Mouse (Mus musculus): Measurements from ENCODE around the gene Gatb. TPM values are rescaled to one million over a fixed set of nuclear protein-coding genes. Genes with fewer than 3 reads are reported as not detected.

Gatb gene
- polyA plus RNA-seq, 1 experiment from 2014 or later, result 23.2 TPM

- no peaks in the 10 kb centered on the region for H3K27me3 ChIP-seq (ENCODE audit: control insufficient read depth, insufficient read depth, low read depth, low read length)
- H3K9ac ChIP-seq (ENCODE audit: low read depth, low read length), result no peak overlapping the region
- H3K4me3 ChIP-seq (ENCODE audit: low read depth, low read length), result no peak overlapping the region
- no peaks in the 10 kb centered on the region for H3K4me1 ChIP-seq (ENCODE audit: control insufficient read depth, insufficient read depth, low read length)
- no peak overlapping the region for H3K27ac ChIP-seq (ENCODE audit: low read length)
- H3K4me2 ChIP-seq (ENCODE audit: low read length), result no peak overlapping the region
- 91% methylated on average over 7 of the region's 7 CpGs for WGBS
- no peak for ATAC-seq
- H3K9me3 ChIP-seq (replicated peaks; ENCODE audit: control insufficient read depth, low read length, poor library complexity, severe bottlenecking), result no peaks in the 10 kb centered on the region
- H3K36me3 ChIP-seq (ENCODE audit: control insufficient read depth, insufficient read depth, low read length), result no peaks in the 10 kb centered on the region
These were observed 85.8 kb downstream of the Gatb start for GRCm38 (mm10) chr3:85659681-85660080.

GRCm38 (mm10) chr3:85661926-85662813, 88.3 kb downstream of the Gatb start:
- Histone ChIP-seq H3K9me3 (replicated peaks; ENCODE audit: control insufficient read depth, low read length, poor library complexity, severe bottlenecking) (no peaks in the 10 kb centered on the region), H3K4me2 (ENCODE audit: low read length) (no peak overlapping the region), H3K9ac (ENCODE audit: low read depth, low read length) (no peak overlapping the region), H3K4me1 (ENCODE audit: control insufficient read depth, insufficient read depth, low read length) (no peaks in the 10 kb centered on the region), H3K27ac (ENCODE audit: low read length) (no peak overlapping the region), H3K36me3 (ENCODE audit: control insufficient read depth, insufficient read depth, low read length) (no peaks in the 10 kb centered on the region), H3K27me3 (ENCODE audit: control insufficient read depth, insufficient read depth, low read depth, low read length) (no peaks in the 10 kb centered on the region), H3K4me3 (ENCODE audit: low read depth, low read length) (no peak overlapping the region)
- ATAC-seq, result no peak
- WGBS, result 70% methylated on average over 10 of the region's 10 CpGs

GRCm38 (mm10) chr3:85663826-85664225, 89.9 kb downstream of the Gatb start:
- Histone ChIP-seq H3K27ac (ENCODE audit: low read length) (no peak overlapping the region), H3K9ac (ENCODE audit: low read depth, low read length) (no peak overlapping the region), H3K36me3 (ENCODE audit: control insufficient read depth, insufficient read depth, low read length) (no peaks in the 10 kb centered on the region), H3K27me3 (ENCODE audit: control insufficient read depth, insufficient read depth, low read depth, low read length) (no peaks in the 10 kb centered on the region), H3K4me2 (ENCODE audit: low read length) (no peak overlapping the region), H3K4me3 (ENCODE audit: low read depth, low read length) (no peak overlapping the region), H3K4me1 (ENCODE audit: control insufficient read depth, insufficient read depth, low read length) (no peaks in the 10 kb centered on the region), H3K9me3 (replicated peaks; ENCODE audit: control insufficient read depth, low read length, poor library complexity, severe bottlenecking) (no peaks in the 10 kb centered on the region)
- WGBS, result 79% methylated on average over 5 of the region's 5 CpGs
- no peak for ATAC-seq

GRCm38 (mm10) chr3:85664591-85665171, 90.8 kb downstream of the Gatb start:
- ATAC-seq, result no peak
- 90% methylated on average over 10 of the region's 10 CpGs for WGBS
- no peak overlapping the region for H3K4me3 ChIP-seq (ENCODE audit: low read depth, low read length)
- H3K9ac ChIP-seq (ENCODE audit: low read depth, low read length), result no peak overlapping the region
- H3K4me1 ChIP-seq (ENCODE audit: control insufficient read depth, insufficient read depth, low read length), result no peaks in the 10 kb centered on the region
- no peak overlapping the region for H3K27ac ChIP-seq (ENCODE audit: low read length)
- no peaks in the 10 kb centered on the region for H3K9me3 ChIP-seq (replicated peaks; ENCODE audit: control insufficient read depth, low read length, poor library complexity, severe bottlenecking)
- no peaks in the 10 kb centered on the region for H3K36me3 ChIP-seq (ENCODE audit: control insufficient read depth, insufficient read depth, low read length)
- no peak overlapping the region for H3K4me2 ChIP-seq (ENCODE audit: low read length)
- no peaks in the 10 kb centered on the region for H3K27me3 ChIP-seq (ENCODE audit: control insufficient read depth, insufficient read depth, low read depth, low read length)

- Histone ChIP-seq H3K36me3 (ENCODE audit: control insufficient read depth, insufficient read depth, low read length) (no peaks in the 10 kb centered on the region), H3K4me1 (ENCODE audit: control insufficient read depth, insufficient read depth, low read length) (no peaks in the 10 kb centered on the region), H3K27me3 (ENCODE audit: control insufficient read depth, insufficient read depth, low read depth, low read length) (no peaks in the 10 kb centered on the region), H3K9ac (ENCODE audit: low read depth, low read length) (no peak overlapping the region), H3K4me2 (ENCODE audit: low read length) (no peak overlapping the region), H3K4me3 (ENCODE audit: low read depth, low read length) (no peak overlapping the region), H3K27ac (ENCODE audit: low read length) (no peak overlapping the region), H3K9me3 (replicated peaks; ENCODE audit: control insufficient read depth, low read length, poor library complexity, severe bottlenecking) (no peaks in the 10 kb centered on the region)
- no peak for ATAC-seq
- WGBS, result 68% methylated on average over 3 of the region's 3 CpGs
These were observed 92.2 kb downstream of the Gatb start for GRCm38 (mm10) chr3:85666166-85666565.

GRCm38 (mm10) chr3:85666736-85667135, 92.8 kb downstream of the Gatb start:
- 83% methylated on average over 12 of the region's 12 CpGs for WGBS
- Histone ChIP-seq H3K4me3 (ENCODE audit: low read depth, low read length) (no peak overlapping the region), H3K27me3 (ENCODE audit: control insufficient read depth, insufficient read depth, low read depth, low read length) (no peaks in the 10 kb centered on the region), H3K4me2 (ENCODE audit: low read length) (no peak overlapping the region), H3K27ac (ENCODE audit: low read length) (no peak overlapping the region), H3K4me1 (ENCODE audit: control insufficient read depth, insufficient read depth, low read length) (no peaks in the 10 kb centered on the region), H3K9me3 (replicated peaks; ENCODE audit: control insufficient read depth, low read length, poor library complexity, severe bottlenecking) (no peaks in the 10 kb centered on the region), H3K9ac (ENCODE audit: low read depth, low read length) (no peak overlapping the region), H3K36me3 (ENCODE audit: control insufficient read depth, insufficient read depth, low read length) (no peaks in the 10 kb centered on the region)
- no peak for ATAC-seq

GRCm38 (mm10) chr3:85667683-85668082, 93.8 kb downstream of the Gatb start:
- no peaks in the 10 kb centered on the region for H3K9me3 ChIP-seq (replicated peaks; ENCODE audit: control insufficient read depth, low read length, poor library complexity, severe bottlenecking)
- no peaks in the 10 kb centered on the region for H3K27me3 ChIP-seq (ENCODE audit: control insufficient read depth, insufficient read depth, low read depth, low read length)
- 70% methylated on average over 6 of the region's 6 CpGs for WGBS
- H3K36me3 ChIP-seq (ENCODE audit: control insufficient read depth, insufficient read depth, low read length), result no peaks in the 10 kb centered on the region
- no peak overlapping the region for H3K4me2 ChIP-seq (ENCODE audit: low read length)
- no peak overlapping the region for H3K9ac ChIP-seq (ENCODE audit: low read depth, low read length)
- H3K4me1 ChIP-seq (ENCODE audit: control insufficient read depth, insufficient read depth, low read length), result no peaks in the 10 kb centered on the region
- ATAC-seq, result no peak
- H3K27ac ChIP-seq (ENCODE audit: low read length), result no peak overlapping the region
- H3K4me3 ChIP-seq (ENCODE audit: low read depth, low read length), result no peak overlapping the region

- H3K27ac ChIP-seq (ENCODE audit: low read length), result no peak overlapping the region
- H3K4me3 ChIP-seq (ENCODE audit: low read depth, low read length), result no peak overlapping the region
- no peaks in the 10 kb centered on the region for H3K36me3 ChIP-seq (ENCODE audit: control insufficient read depth, insufficient read depth, low read length)
- ATAC-seq, result no peak
- WGBS, result 84% methylated on average over 6 of the region's 6 CpGs
- H3K27me3 ChIP-seq (ENCODE audit: control insufficient read depth, insufficient read depth, low read depth, low read length), result no peaks in the 10 kb centered on the region
- no peak overlapping the region for H3K9ac ChIP-seq (ENCODE audit: low read depth, low read length)
- no peaks in the 10 kb centered on the region for H3K9me3 ChIP-seq (replicated peaks; ENCODE audit: control insufficient read depth, low read length, poor library complexity, severe bottlenecking)
- no peak overlapping the region for H3K4me2 ChIP-seq (ENCODE audit: low read length)
- no peaks in the 10 kb centered on the region for H3K4me1 ChIP-seq (ENCODE audit: control insufficient read depth, insufficient read depth, low read length)
These were observed 95.9 kb downstream of the Gatb start for GRCm38 (mm10) chr3:85669844-85670243.

- no peaks in the 10 kb centered on the region for H3K36me3 ChIP-seq (ENCODE audit: control insufficient read depth, insufficient read depth, low read length)
- no peak overlapping the region for H3K9ac ChIP-seq (ENCODE audit: low read depth, low read length)
- WGBS, result 86% methylated on average over 8 of the region's 8 CpGs
- ATAC-seq, result no peak
- no peaks in the 10 kb centered on the region for H3K27me3 ChIP-seq (ENCODE audit: control insufficient read depth, insufficient read depth, low read depth, low read length)
- H3K27ac ChIP-seq (ENCODE audit: low read length), result no peak overlapping the region
- H3K4me3 ChIP-seq (ENCODE audit: low read depth, low read length), result no peak overlapping the region
- no peak overlapping the region for H3K4me2 ChIP-seq (ENCODE audit: low read length)
- H3K4me1 ChIP-seq (ENCODE audit: control insufficient read depth, insufficient read depth, low read length), result no peaks in the 10 kb centered on the region
- H3K9me3 ChIP-seq (replicated peaks; ENCODE audit: control insufficient read depth, low read length, poor library complexity, severe bottlenecking), result no peaks in the 10 kb centered on the region
These were observed 103.2 kb downstream of the Gatb start for GRCm38 (mm10) chr3:85677133-85677532.
